Mouse (Mus musculus) megakaryocyte, embryonic 14.5 days (primary cell): ENCODE measurements around the gene Nr3c2.

ENCODE experiments used
- FLI1 ChIP-seq: IDR thresholded peaks from 2 replicates; pipeline ENCODE4 v1.6.1; 2012; ENCODE audit warnings: low read length, inconsistent platforms, mixed read lengths
- GATA1 ChIP-seq: IDR thresholded peaks from 3 replicates; pipeline ENCODE4 v1.6.1; 2012; ENCODE audit warnings: mixed read lengths, low read length, inconsistent platforms, borderline replicate concordance

GRCm38 (mm10) chr8:77023837-77024710, 124.8 kb downstream of the Nr3c2 start:
- TF ChIP-seq GATA1 (no peak), FLI1 (no peak)
